Mouse (Mus musculus): ENCODE data around the gene Emsy.

- TF ChIP-seq CTCF (IDR thresholded peaks at IDR 0.05; ENCODE audit: borderline replicate concordance, insufficient read depth, low read depth, low read length): no peak
- TF ChIP-seq POLR2A (IDR thresholded peaks at IDR 0.05; ENCODE audit: borderline replicate concordance, insufficient read depth, low read length): no peak
Measured at GRCm38 (mm10) chr7:98558128-98558921, 98.3 kb downstream of the Emsy start.

Data from cerebellum, adult 2 months (tissue).